Mouse (Mus musculus) layer of hippocampus, postnatal 36 days (tissue): ENCODE measurements at regions not wholly inside any gene's neighbourhood (a gene's known extent, or its start where the extent isn't known, plus 50 kb on each side); places are given as distances from the start of the nearest gene placed in this dataset.

Source experiments
- DNase-seq, 2 experiments: peaks; one replicate each; pipeline ENCODE4 v3.0.0; 2022

DNA sequence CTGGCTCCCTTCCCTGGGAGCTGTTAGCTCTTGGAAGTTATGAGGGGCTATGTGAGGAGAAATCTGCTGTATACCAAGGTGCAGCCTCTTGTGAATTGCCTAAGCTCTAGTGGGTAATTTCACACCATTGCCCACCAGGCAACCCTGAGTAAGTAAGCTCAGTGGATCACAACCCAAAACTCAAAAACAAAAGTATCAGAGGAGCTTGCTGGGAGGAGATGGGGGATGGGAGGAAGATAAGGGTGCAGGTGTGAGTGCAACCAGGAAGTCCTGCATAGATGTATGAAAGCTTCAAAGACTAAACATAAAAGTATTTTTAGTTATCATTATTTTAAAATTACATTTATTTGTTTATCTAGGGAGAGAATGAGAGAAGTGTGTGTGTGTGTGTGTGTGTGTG, 50.8 kb upstream of the Ddx18 start:
- no peak for DNase-seq
